ENCODE assay signal across 9 mouse cellular contexts in genomic region chr7:139085629-139086194, GRCm38 (mm10). TPM values are rescaled to one million over a fixed set of nuclear protein-coding genes. Genes with fewer than 3 reads are reported as not detected.
DNase-seq lines count a peak whose midpoint lies in the region; ATAC-seq and TF ChIP-seq lines count a peak whose summit lies in the region.
"Had no signal": no experiment of that assay in that cellular context is flagged by ENCODE, and none has a peak within 500 bp of the region (broad histone marks: within the 10 kb centered on the region; RNA-seq: fewer than 3 reads in every experiment).

Gene Dpysl4, plus strand, starts transcription at chr7:139086001.

- 7% methylated on average over 32 of the region's 32 CpGs for WGBS in neural tube, embryonic 11.5 days
- WGBS in forebrain, embryonic 12.5 days: 6% methylated on average over 32 of the region's 32 CpGs
- WGBS in liver, embryonic 15.5 days (ENCODE audit: insufficient replicate concordance): 8% methylated on average over 32 of the region's 32 CpGs

- H3K4me2 ChIP-seq in neural tube, embryonic 11.5 days (ENCODE audit: low read depth): peak within 1 kb of the TSS; percentile 72
- H3K4me2 ChIP-seq in forebrain, embryonic 12.5 days: peak within 1 kb of the TSS; percentile 68
- peak within 1 kb of the TSS; percentile 49 for H3K4me2 ChIP-seq in liver, embryonic 15.5 days

- peaks cover 18% of the 10 kb centered on the region for H3K4me1 ChIP-seq in neural tube, embryonic 11.5 days (ENCODE audit: control insufficient read depth, insufficient read depth, low read length)
- H3K4me1 ChIP-seq in forebrain, embryonic 12.5 days: peaks cover 40% of the 10 kb centered on the region
- H3K4me1 ChIP-seq in liver, embryonic 15.5 days (replicated peaks): 0 out of 2 replicates have a peak, but pooled peaks cover 3% of the 10 kb centered on the region

- H3K27me3 ChIP-seq in neural tube, embryonic 11.5 days (ENCODE audit: control insufficient read depth, insufficient read depth, low read length): no peaks in the 10 kb centered on the region
- peaks cover 13% of the 10 kb centered on the region; the same call in 1 of the 2 replicates for H3K27me3 ChIP-seq in forebrain, embryonic 12.5 days
- peaks cover 54% of the 10 kb centered on the region for H3K27me3 ChIP-seq in liver, embryonic 15.5 days

- TF ChIP-seq CTCF in layer of hippocampus, adult 2 months (conservative IDR thresholded peaks at IDR 0.05): no peak

- peak; percentile 77 for ATAC-seq in neural tube, embryonic 11.5 days (ENCODE audit: insufficient read depth, low FRiP score, low TSS enrichment)
- ATAC-seq in forebrain, embryonic 12.5 days (ENCODE audit: low FRiP score): peak; percentile 89
- ATAC-seq in liver, embryonic 15.5 days (ENCODE audit: insufficient read depth): no peak

- H3K27ac ChIP-seq in neural tube, embryonic 11.5 days (ENCODE audit: low read depth, low read length): peak within 1 kb of the TSS; percentile 68; the same call in 1 of the 2 replicates
- H3K27ac ChIP-seq in forebrain, embryonic 12.5 days: peak within 1 kb of the TSS; percentile 63
- peak within 1 kb of the TSS; percentile 96 for H3K27ac ChIP-seq in layer of hippocampus, adult 2 months
- H3K27ac ChIP-seq in liver, embryonic 15.5 days (replicated peaks): no peak within 1 kb of the TSS

- H3K9me3 ChIP-seq in neural tube, embryonic 11.5 days (ENCODE audit: control insufficient read depth, low read length): no peaks in the 10 kb centered on the region
- H3K9me3 ChIP-seq in forebrain, embryonic 12.5 days: no peaks in the 10 kb centered on the region
- no peaks in the 10 kb centered on the region for H3K9me3 ChIP-seq in liver, embryonic 15.5 days (replicated peaks)

- peak; percentile 88 for DNase-seq in neural tube, embryonic 11.5 days (ENCODE audit: low spot score)
- no peak for DNase-seq in neural tube, embryonic 10.5 days (ENCODE audit: extremely low spot score, low spot score)
- DNase-seq in heart, postnatal 10 days: peak; percentile 52 to 68
- peak; percentile 87 to 89 for DNase-seq in layer of hippocampus, adult 2 months (ENCODE audit: low spot score in 2 of 2)
- peak; percentile 65 for DNase-seq in retina, adult 2 months (ENCODE audit: low read depth, low spot score)
- DNase-seq in spleen, postnatal 14 days (ENCODE audit: low spot score in 2 of 2): no peak

- peak within 1 kb of the TSS; percentile 98 for H3K9ac ChIP-seq in neural tube, embryonic 11.5 days (ENCODE audit: low read length)
- H3K9ac ChIP-seq in forebrain, embryonic 12.5 days: peak within 1 kb of the TSS; percentile 88
- H3K9ac ChIP-seq in liver, embryonic 15.5 days: no peak within 1 kb of the TSS

- peaks cover 3% of the 10 kb centered on the region; the same call in 1 of the 2 replicates for H3K36me3 ChIP-seq in neural tube, embryonic 11.5 days (ENCODE audit: control insufficient read depth, insufficient read depth, low read length)
- H3K36me3 ChIP-seq in forebrain, embryonic 12.5 days (replicated peaks): peaks cover 17% of the 10 kb centered on the region
- no peaks in the 10 kb centered on the region for H3K36me3 ChIP-seq in liver, embryonic 15.5 days (replicated peaks)

- peak within 1 kb of the TSS; percentile 90 for H3K4me3 ChIP-seq in neural tube, embryonic 11.5 days (ENCODE audit: low read depth, low read length)
- peak within 1 kb of the TSS; percentile 74 for H3K4me3 ChIP-seq in forebrain, embryonic 12.5 days (replicated peaks)
- H3K4me3 ChIP-seq in layer of hippocampus, adult 2 months: peak within 1 kb of the TSS; percentile 90
- 0 out of 2 replicates have a peak within 1 kb of the TSS, but pooled peaks have one; percentile 15 for H3K4me3 ChIP-seq in liver, embryonic 15.5 days (replicated peaks)

- intact Hi-C loops in heart, postnatal 10 days (cut with DNase I): no loop called here

RNA-seq across cellular contexts. Expression of gene Dpysl4, which starts in this region (rescaled TPM):
- polyA plus RNA-seq in neural tube, embryonic 11.5 days (2014; fragmentation: Nextera tagmentation; extraction: Ambion mirVana): 295 and 318 TPM in 2 replicates
- polyA plus RNA-seq in forebrain, embryonic 12.5 days (2016; fragmentation: Nextera tagmentation; extraction: Ambion mirVana): 139 and 143 TPM in 2 replicates
- total RNA-seq in heart, postnatal 10 days (2021): 1 to 10 TPM; 2.8 to 3.3 TPM
- 10 to 100 TPM; 51.5 to 52.0 TPM for total RNA-seq in layer of hippocampus, adult 2 months (2021)
- 0.21 and 0.36 TPM in 2 replicates for polyA plus RNA-seq in liver, embryonic 15.5 days (2015; fragmentation: Nextera tagmentation; extraction: Ambion mirVana)
- total RNA-seq: hematopoietic stem cell, adult 5-6 weeks had no signal

Comparison
In these comparisons a context has a peak if more than half of its experiments do, and no peak if none do; other contexts are left out.
1. RNA of gene Dpysl4 (total RNA-seq): 51.5 to 52.0 TPM in layer of hippocampus, adult 2 months; 2.8 to 3.3 TPM in heart, postnatal 10 days; every median in the first group is over 10 times any median in the second.
2. RNA of gene Dpysl4 (polyA plus RNA-seq): 295 to 318 TPM in neural tube, embryonic 11.5 days and 139 to 143 TPM in forebrain, embryonic 12.5 days; 0.21 to 0.36 TPM in liver, embryonic 15.5 days; every median in the first group is over 100 times any median in the second.
3. DNase-seq: peak in neural tube, embryonic 11.5 days (single experiment), heart, postnatal 10 days (2 of 2), layer of hippocampus, adult 2 months (2 of 2) and retina, adult 2 months (single experiment); none in neural tube, embryonic 10.5 days (single experiment) and spleen, postnatal 14 days (0 of 2).
4. H3K4me3 ChIP-seq: peak in every context shown above with its lines; median percentile 90 in neural tube, embryonic 11.5 days; 90 in layer of hippocampus, adult 2 months; 74 in forebrain, embryonic 12.5 days; 15 in liver, embryonic 15.5 days.
5. Peak in every context shown above with its lines, with median percentiles within 50 percentile points of each other: H3K4me2 ChIP-seq.